Mouse (Mus musculus): ENCODE data around the gene Chchd10. TPM values are rescaled to one million over a fixed set of nuclear protein-coding genes. Genes with fewer than 3 reads are reported as not detected.

Chchd10 gene
- polyA plus RNA-seq, 1 experiment: 507 TPM

DNA sequence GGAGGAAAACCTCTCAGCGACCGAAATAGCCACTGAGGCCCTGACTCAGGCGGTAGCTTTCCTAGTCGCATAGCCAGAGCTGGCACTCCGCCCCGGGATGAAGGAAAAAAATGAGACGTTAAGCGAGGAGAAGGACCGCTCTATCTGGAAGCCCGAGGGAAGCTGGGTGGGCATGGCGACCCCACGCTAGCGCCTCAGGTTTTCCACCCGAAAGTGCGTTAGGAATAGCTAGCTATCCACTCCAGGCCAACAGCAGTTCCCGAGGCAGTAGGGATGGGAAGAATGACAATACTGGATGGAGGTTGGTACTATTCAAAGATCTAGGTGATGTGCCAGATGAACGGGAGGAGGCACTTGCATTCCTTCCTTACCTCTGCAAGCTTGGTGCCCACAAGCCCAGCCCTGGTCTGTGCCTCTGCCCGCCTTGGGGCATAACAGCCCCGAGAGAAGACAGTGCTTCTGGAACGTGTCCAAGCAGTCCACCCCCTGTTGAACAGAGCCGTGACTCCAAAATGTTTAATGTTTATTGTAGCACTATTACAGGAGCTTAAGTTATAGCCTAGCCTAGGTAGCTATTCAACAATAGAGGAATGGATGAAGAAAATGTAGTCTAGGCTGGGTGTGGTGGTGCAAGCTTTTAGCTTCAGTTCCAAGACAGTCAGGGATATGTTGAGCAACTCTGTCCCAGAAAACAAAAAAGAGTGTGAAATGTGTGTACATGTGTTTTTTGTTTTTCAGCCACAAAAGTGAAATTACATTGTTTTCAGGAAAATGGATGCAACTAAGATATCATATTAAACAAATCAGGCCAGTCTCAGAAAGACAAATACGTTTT, 11.0 kb upstream of the Chchd10 start:
- H3K4me1 ChIP-seq (ENCODE audit: control insufficient read depth, insufficient read depth, low read length): peaks cover 2% of the 10 kb centered on the region

DNA sequence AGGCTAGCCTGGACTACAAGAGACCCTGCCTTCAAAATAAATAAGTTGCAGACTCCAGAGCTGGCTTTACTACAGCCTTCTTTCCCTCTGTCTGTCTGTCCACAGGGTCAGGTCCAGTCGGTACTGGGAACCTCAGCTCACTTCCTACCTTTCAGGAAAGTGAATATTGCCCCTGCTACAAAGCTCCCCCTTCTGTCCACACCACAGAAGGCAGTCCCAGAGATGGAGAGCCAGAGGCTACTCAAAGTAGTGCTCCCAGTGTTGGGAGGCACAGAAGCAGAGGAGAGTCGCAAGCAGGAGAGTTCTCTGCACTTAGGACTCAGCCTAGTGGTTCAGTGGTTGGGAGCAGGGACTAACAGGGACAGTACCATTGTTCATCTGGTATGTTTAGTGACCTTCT, 8.6 kb upstream of the Chchd10 start:
- H3K27ac ChIP-seq (ENCODE audit: insufficient read depth, low read length): no peak overlapping the region
- H3K4me1 ChIP-seq (ENCODE audit: control insufficient read depth, insufficient read depth, low read length): no peaks in the 10 kb centered on the region; the same call in 1 of the 2 replicates
- no peak overlapping the region for H3K4me3 ChIP-seq (ENCODE audit: insufficient read depth, low read length)
- TF ChIP-seq CTCF (IDR thresholded peaks at IDR 0.05; ENCODE audit: extremely low read depth, insufficient read depth, low read length) (no peak), POLR2A (IDR thresholded peaks at IDR 0.05; ENCODE audit: extremely low read depth, insufficient read depth, low read length) (no peak)

More for the DNA sequence above, 11.0 kb upstream of the Chchd10 start:
- H3K4me3 ChIP-seq (ENCODE audit: insufficient read depth, low read length): peak overlapping the region; percentile 58
- no peak for TF ChIP-seq CTCF (IDR thresholded peaks at IDR 0.05; ENCODE audit: extremely low read depth, insufficient read depth, low read length)
- no peak for TF ChIP-seq POLR2A (IDR thresholded peaks at IDR 0.05; ENCODE audit: extremely low read depth, insufficient read depth, low read length)
- peak overlapping the region; percentile 61 for H3K27ac ChIP-seq (ENCODE audit: insufficient read depth, low read length)

- no peak overlapping the region for H3K4me3 ChIP-seq (ENCODE audit: insufficient read depth, low read length)
- no peak overlapping the region for H3K27ac ChIP-seq (ENCODE audit: insufficient read depth, low read length)
- TF ChIP-seq CTCF (IDR thresholded peaks at IDR 0.05; ENCODE audit: extremely low read depth, insufficient read depth, low read length) (no peak), POLR2A (IDR thresholded peaks at IDR 0.05; ENCODE audit: extremely low read depth, insufficient read depth, low read length) (no peak)
- H3K4me1 ChIP-seq (ENCODE audit: control insufficient read depth, insufficient read depth, low read length): no peaks in the 10 kb centered on the region
Measured at GRCm38 (mm10) chr10:75926396-75926795, 6.5 kb upstream of the Chchd10 start.

DNA sequence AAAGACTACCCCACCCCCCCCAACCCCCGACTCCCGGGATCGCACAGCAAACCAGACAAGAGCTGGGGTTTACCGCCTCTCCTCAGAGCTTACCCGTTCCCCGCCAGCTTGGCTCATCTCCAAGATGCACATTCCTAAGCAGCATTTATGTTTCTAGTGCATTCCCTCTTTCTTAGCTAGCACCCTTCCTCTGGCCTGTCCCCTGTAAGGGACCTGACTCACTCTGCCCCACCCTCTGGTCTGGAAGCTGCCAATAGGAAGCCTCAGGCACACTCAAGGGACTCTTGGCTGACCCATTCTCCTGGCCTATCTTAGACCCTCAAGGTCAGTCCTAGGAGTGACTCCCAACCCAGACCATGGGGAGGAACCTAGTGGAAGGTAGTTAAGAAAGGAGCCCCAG, 2.6 kb upstream of the Chchd10 start:
- Histone ChIP-seq H3K4me3 (ENCODE audit: insufficient read depth, low read length) (no peak overlapping the region), H3K4me1 (ENCODE audit: control insufficient read depth, insufficient read depth, low read length) (no peaks in the 10 kb centered on the region), H3K27ac (ENCODE audit: insufficient read depth, low read length) (no peak overlapping the region)
- no peak for TF ChIP-seq CTCF (IDR thresholded peaks at IDR 0.05; ENCODE audit: extremely low read depth, insufficient read depth, low read length)

DNA sequence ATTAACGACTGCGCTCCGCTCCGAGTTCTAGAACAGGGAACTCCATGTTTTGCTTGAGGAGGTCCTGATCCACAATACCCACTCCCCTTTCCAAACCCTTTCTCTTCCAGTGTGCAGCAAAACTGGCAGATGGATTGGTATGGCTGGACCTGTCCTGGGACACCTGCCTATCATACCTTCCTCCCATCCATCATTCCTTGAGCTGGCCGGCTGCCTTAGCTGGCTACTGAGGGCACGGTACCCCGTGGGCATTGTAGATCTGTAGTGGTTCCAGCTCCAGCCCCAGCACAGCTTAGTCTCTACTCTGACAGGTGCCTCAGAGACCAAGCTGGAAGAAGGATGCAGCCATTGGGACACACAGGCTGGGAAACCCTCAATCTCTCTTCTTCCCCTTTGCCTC, 1.6 kb upstream of the Chchd10 start:
- TF ChIP-seq POLR2A (IDR thresholded peaks at IDR 0.05; ENCODE audit: extremely low read depth, insufficient read depth, low read length): no peak

GRCm38 (mm10) chr10:75932081-75932678, 750 bp upstream of the Chchd10 start:
- no peak overlapping the region for H3K27ac ChIP-seq (ENCODE audit: insufficient read depth, low read length)
- H3K4me1 ChIP-seq (ENCODE audit: control insufficient read depth, insufficient read depth, low read length): peaks cover 4% of the 10 kb centered on the region
- H3K4me3 ChIP-seq (ENCODE audit: insufficient read depth, low read length): peak overlapping the region; percentile 27
- no peak for TF ChIP-seq POLR2A (IDR thresholded peaks at IDR 0.05; ENCODE audit: extremely low read depth, insufficient read depth, low read length)
- no peak for TF ChIP-seq CTCF (IDR thresholded peaks at IDR 0.05; ENCODE audit: extremely low read depth, insufficient read depth, low read length)

More for the DNA sequence above, 1.6 kb upstream of the Chchd10 start:
- Histone ChIP-seq H3K27ac (ENCODE audit: insufficient read depth, low read length) (no peak overlapping the region), H3K4me1 (ENCODE audit: control insufficient read depth, insufficient read depth, low read length) (no peaks in the 10 kb centered on the region), H3K4me3 (ENCODE audit: insufficient read depth, low read length) (no peak overlapping the region)

GRCm38 (mm10) chr10:75934991-75935390, 2.1 kb downstream of the Chchd10 start:
- Histone ChIP-seq H3K4me1 (ENCODE audit: control insufficient read depth, insufficient read depth, low read length) (peaks cover 4% of the 10 kb centered on the region), H3K4me3 (ENCODE audit: insufficient read depth, low read length) (peak overlapping the region; percentile 77; the same call in 1 of the 2 replicates), H3K27ac (ENCODE audit: insufficient read depth, low read length) (no peak overlapping the region)
- TF ChIP-seq POLR2A (IDR thresholded peaks at IDR 0.05; ENCODE audit: extremely low read depth, insufficient read depth, low read length): no peak
- no peak for TF ChIP-seq CTCF (IDR thresholded peaks at IDR 0.05; ENCODE audit: extremely low read depth, insufficient read depth, low read length)

GRCm38 (mm10) chr10:75935680-75936541, 3.0 kb downstream of the Chchd10 start, which contains the start of gene Mmp11:
TSS of gene Mmp11 (minus strand) at chr10:75936496.
- Histone ChIP-seq H3K4me3 (ENCODE audit: insufficient read depth, low read length) (peak within 1 kb of the TSS; percentile 77), H3K4me1 (ENCODE audit: control insufficient read depth, insufficient read depth, low read length) (peaks cover 4% of the 10 kb centered on the region), H3K27ac (ENCODE audit: insufficient read depth, low read length) (peak within 1 kb of the TSS; percentile 98)
- TF ChIP-seq CTCF (IDR thresholded peaks at IDR 0.05; ENCODE audit: extremely low read depth, insufficient read depth, low read length): no peak
- peak; percentile 98 for TF ChIP-seq POLR2A (IDR thresholded peaks at IDR 0.05; ENCODE audit: extremely low read depth, insufficient read depth, low read length)

DNA sequence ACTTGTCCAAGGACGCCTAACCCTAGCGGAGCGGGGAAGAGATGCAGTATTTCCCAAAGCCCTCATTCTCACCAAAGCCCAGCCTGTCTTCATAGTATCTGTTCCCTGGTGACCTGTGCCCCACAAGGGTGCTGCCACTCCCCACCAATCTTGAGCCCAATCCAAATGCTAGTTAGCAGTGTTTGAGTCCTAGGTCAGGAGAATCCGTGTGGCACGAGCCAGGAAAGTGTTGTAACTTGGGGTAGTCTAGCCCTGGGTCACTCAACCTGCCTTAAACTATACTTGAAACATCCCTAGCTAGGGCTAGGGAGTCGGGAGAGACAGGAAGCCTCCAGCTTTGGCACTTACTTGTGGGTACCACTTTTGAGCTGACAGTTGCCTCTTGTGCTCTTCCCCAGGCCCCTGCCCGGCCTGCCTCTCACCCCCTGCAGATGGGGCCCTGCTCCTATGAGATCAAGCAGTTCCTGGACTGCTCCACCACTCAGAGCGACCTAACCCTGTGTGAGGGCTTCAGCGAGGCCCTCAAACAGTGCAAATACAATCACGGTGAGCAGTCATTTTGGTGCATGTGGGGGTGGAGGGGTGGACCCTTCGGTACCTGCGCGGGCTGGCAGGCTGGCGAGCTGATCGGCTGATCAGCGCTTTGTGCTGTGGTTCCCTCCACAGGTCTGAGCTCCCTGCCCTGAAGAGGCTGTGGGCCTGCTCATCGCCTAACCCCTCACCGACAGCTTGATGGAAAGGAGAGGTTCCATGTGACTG, 4.2 kb downstream of the Chchd10 start:
- Histone ChIP-seq H3K27ac (ENCODE audit: insufficient read depth, low read length) (no peak overlapping the region), H3K4me1 (ENCODE audit: control insufficient read depth, insufficient read depth, low read length) (peaks cover 4% of the 10 kb centered on the region), H3K4me3 (ENCODE audit: insufficient read depth, low read length) (peak overlapping the region; percentile 77)
- TF ChIP-seq CTCF (IDR thresholded peaks at IDR 0.05; ENCODE audit: extremely low read depth, insufficient read depth, low read length) (no peak), POLR2A (IDR thresholded peaks at IDR 0.05; ENCODE audit: extremely low read depth, insufficient read depth, low read length) (peak; percentile 36; the same call in 1 of the 2 replicates)

Data from cortical plate, adult 2 months (tissue).